Mouse (Mus musculus) heart, adult 2 months (tissue): ENCODE data around the gene Rfpl4.

ENCODE experiments used
- CTCF ChIP-seq: fragments of 200-600 bp; IDR thresholded peaks from 2 replicates; pipeline ENCODE4 v1.8.1; 2022; ENCODE audit warnings: antibody characterized with exemption, mild to moderate bottlenecking, moderate library complexity
- EP300 ChIP-seq: fragments of 200-500 bp; IDR thresholded peaks from 2 replicates; pipeline ENCODE4 v1.6.1; 2011; ENCODE audit warnings: low read depth, low read length, control low read depth; ENCODE audit not compliant: insufficient read depth
- POLR2A ChIP-seq: fragments of 200-500 bp; IDR thresholded peaks from 2 replicates; pipeline ENCODE4 v1.6.1; 2011; ENCODE audit warnings: mild to moderate bottlenecking, low read depth, low read length, control low read depth; ENCODE audit not compliant: insufficient read depth

GRCm38 (mm10) chr7:5080815-5081214 lies 35.9 kb downstream of the Rfpl4 start:
- TF ChIP-seq CTCF (no peak), POLR2A (no peak), EP300 (no peak)
